Mouse (Mus musculus) brain, adult 10 weeks (tissue): ENCODE data around the gene H13. TPM values are rescaled to one million over a fixed set of nuclear protein-coding genes. Genes with fewer than 3 reads are reported as not detected.

Experiments
- polyA plus RNA-seq: library from polyadenylated mRNA; stranded (reverse); fragments of 350-450 nt; fragmentation: Illumina TruSeq; extraction: RNeasy Lipid Tissue Mini Kit (QIAGEN cat#74804); gene quantifications from one replicate; pipeline ENCODE4 v1.2.3, GENCODE M21; 2015; ENCODE audit warnings: low read depth, low replicate concordance

The H13 gene
- polyA plus RNA-seq, result 58.2 TPM

GRCm38 (mm10) chr2:152669256-152669638 is at the start of gene H13:
Gene H13 (plus strand): TSS chr2:152669461.

GRCm38 (mm10) chr2:152622953-152623352 is 46.3 kb upstream of the H13 start, which contains the start of gene Defb25:
Gene Defb25 (minus strand): TSS chr2:152623053.

GRCm38 (mm10) chr2:152626774-152627591 is 42.3 kb upstream of the H13 start, which contains the start of gene Rem1:
Gene Rem1 (plus strand): TSS chr2:152626951.

DNA sequence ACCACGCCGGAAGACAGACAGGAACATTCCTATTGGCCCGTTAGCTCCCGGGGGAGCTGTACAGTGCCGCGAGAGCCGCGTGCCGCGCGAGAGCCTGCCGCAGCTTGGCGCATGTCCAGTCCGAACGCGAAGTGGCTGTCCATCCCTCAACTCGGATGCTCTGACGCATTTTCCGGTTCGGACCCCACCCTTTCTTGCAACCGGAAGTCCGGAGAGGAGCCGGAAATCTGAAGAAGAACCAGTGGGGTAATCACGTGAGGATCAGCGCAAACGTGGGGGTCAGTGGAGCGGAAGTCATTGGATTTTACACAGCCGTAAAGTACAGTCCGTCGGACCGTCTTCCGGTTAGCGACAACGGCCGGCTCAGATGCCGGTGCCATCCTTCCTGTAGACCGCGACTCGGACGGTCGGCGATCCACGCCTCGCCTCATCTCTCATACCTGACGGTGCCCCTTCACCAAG is 17.6 kb downstream of the H13 start, which contains the start of gene Mcts2:
Gene Mcts2, plus strand, starts transcription at position 230 of the 462 bp plus-strand sequence.

DNA sequence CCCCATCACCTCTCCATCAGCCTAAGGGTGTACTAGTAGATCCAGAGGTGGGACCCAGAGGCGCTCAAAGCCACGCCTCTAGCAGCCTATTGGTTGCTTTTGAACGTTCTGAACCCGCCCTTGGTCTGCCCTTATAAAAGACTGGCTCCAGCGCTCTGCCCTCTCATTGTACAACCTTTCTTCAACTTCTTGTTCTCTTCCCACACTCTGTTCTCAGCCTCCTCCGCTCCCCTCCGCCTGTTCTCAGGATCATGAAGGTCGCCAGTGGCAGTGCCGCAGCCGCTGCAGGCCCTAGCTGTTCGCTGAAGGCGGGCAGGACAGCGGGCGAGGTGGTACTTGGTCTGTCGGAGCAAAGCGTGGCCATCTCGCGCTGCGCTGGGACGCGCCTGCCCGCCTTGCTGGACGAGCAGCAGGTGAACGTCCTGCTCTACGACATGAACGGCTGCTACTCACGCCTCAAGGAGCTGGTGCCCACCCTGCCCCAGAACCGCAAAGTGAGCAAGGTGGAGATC is 66.9 kb downstream of the H13 start, which contains the start of gene Id1:
Gene Id1, plus strand, starts transcription at position 162 of the 512 bp plus-strand sequence.

GRCm38 (mm10) chr2:152753944-152754711 is 84.9 kb downstream of the H13 start, which contains the start of gene Cox4i2:
Gene Cox4i2 (plus strand): TSS chr2:152754173.

Other genes with a start within 250 kb of the H13 start
- not detected for gene Defb23, start 204.8 kb upstream of the H13 start, polyA plus RNA-seq
- not detected for gene Defb20, start 192.4 kb upstream of the H13 start, polyA plus RNA-seq
- not detected for gene Defb22, start 179.3 kb upstream of the H13 start, polyA plus RNA-seq
- gene Defb26, start 157.8 kb upstream of the H13 start, polyA plus RNA-seq, result not detected
- gene Defb28, start 151.2 kb upstream of the H13 start, polyA plus RNA-seq, result not detected
- not detected for gene Defb29, start 129.4 kb upstream of the H13 start, polyA plus RNA-seq
- not detected for gene Gm17416, start 100.1 kb upstream of the H13 start, polyA plus RNA-seq
- gene Defb21, start 96.7 kb upstream of the H13 start, polyA plus RNA-seq, result not detected
- gene Defb19, start 89.1 kb upstream of the H13 start, polyA plus RNA-seq, result not detected
- gene Defb45, start 70.1 kb upstream of the H13 start, polyA plus RNA-seq, result not detected
- not detected for gene Defb36, start 65.1 kb upstream of the H13 start, polyA plus RNA-seq
- not detected for gene Defb25, start 46.4 kb upstream of the H13 start, polyA plus RNA-seq
- 0.54 TPM for gene Rem1, start 42.5 kb upstream of the H13 start, polyA plus RNA-seq
- gene Mcts2, start 17.6 kb downstream of the H13 start, polyA plus RNA-seq, result 23.2 TPM
- gene Id1, start 66.8 kb downstream of the H13 start, polyA plus RNA-seq, result 27.4 TPM
- gene Cox4i2, start 84.7 kb downstream of the H13 start, polyA plus RNA-seq, result 7.2 TPM
- 113 TPM for gene Bcl2l1, start 162.3 kb downstream of the H13 start, polyA plus RNA-seq
- gene Tpx2, start 178.5 kb downstream of the H13 start, polyA plus RNA-seq, result 1.4 TPM
- gene Mylk2, start 241.9 kb downstream of the H13 start, polyA plus RNA-seq, result not detected